Comparison of ENCODE assay signal across 25 mouse cellular contexts in genomic region chr13:93153280-93153679, GRCm38 (mm10). TPM values are rescaled to one million over a fixed set of nuclear protein-coding genes. Genes with fewer than 3 reads are reported as not detected.
"Had no signal": no experiment of that assay in that cellular context is flagged by ENCODE, and none has a peak within 500 bp of the region (broad histone marks: within the 10 kb centered on the region; RNA-seq: fewer than 3 reads in every experiment).

No protein-coding gene starts in this region.

- H3K4me1 ChIP-seq: limb, embryonic 12.5 days; limb, embryonic 15.5 days; midbrain, embryonic 12.5 days; midbrain, embryonic 15.5 days; neural tube, embryonic 13.5 days had no signal

- H3K27me3 ChIP-seq: limb, embryonic 12.5 days; limb, embryonic 15.5 days; midbrain, embryonic 12.5 days; midbrain, embryonic 15.5 days; neural tube, embryonic 13.5 days had no signal

- H3K4me2 ChIP-seq: limb, embryonic 12.5 days; limb, embryonic 15.5 days; liver, embryonic 11.5 days; lung, embryonic 14.5 days; midbrain, embryonic 12.5 days; midbrain, embryonic 15.5 days; neural tube, embryonic 13.5 days had no signal

- DNase-seq: kidney, adult 18-20 months; kidney, adult 9 months; kidney, postnatal 14 days; kidney, postnatal 4 days; layer of hippocampus, adult 9-11 months; layer of hippocampus, postnatal 36 days; left cerebral cortex, postnatal 4 days; liver, postnatal 0 days; lung, embryonic 14.5 days; retina, postnatal 1 day; right cerebral cortex, postnatal 25 days; spleen, adult 18-20 months; thymus, adult 18-20 months; thymus, postnatal 4 days had no signal

- ATAC-seq: intestine, embryonic 16.5 days; liver, postnatal 0 days; lung, postnatal 0 days; midbrain, embryonic 15.5 days had no signal

- H3K4me3 ChIP-seq: limb, embryonic 12.5 days; limb, embryonic 15.5 days; midbrain, embryonic 12.5 days; midbrain, embryonic 15.5 days; myocyte; neural tube, embryonic 13.5 days had no signal

- H3K9ac ChIP-seq: limb, embryonic 12.5 days; limb, embryonic 15.5 days; liver, embryonic 14.5 days; liver, postnatal 0 days; lung, embryonic 14.5 days; midbrain, embryonic 12.5 days; midbrain, embryonic 15.5 days; neural tube, embryonic 13.5 days had no signal

- H3K27ac ChIP-seq: limb, embryonic 12.5 days; limb, embryonic 15.5 days; liver, embryonic 14.5 days; macrophage; midbrain, embryonic 12.5 days; midbrain, embryonic 15.5 days; neural tube, embryonic 13.5 days had no signal

- H3K9me3 ChIP-seq: limb, embryonic 12.5 days; limb, embryonic 15.5 days; midbrain, embryonic 12.5 days; midbrain, embryonic 15.5 days; neural tube, embryonic 13.5 days had no signal

RNA-seq across cellular contexts. Expression of gene Cmya5, which starts 8.8 kb away (rescaled TPM):
- polyA plus RNA-seq: midbrain, embryonic 12.5 days had no signal
